Mouse (Mus musculus) MEL (cell line): Measurements from ENCODE around the gene Kcnk18. TPM values are rescaled to one million over a fixed set of nuclear protein-coding genes. Genes with fewer than 3 reads are reported as not detected.

Source experiments
- DNase-seq: peaks from one replicate; pipeline ENCODE4 v3.0.0; 2011; ENCODE audit warnings: low read depth, low spot score
- H3K27ac ChIP-seq: 2 replicates; pipeline ENCODE4 v1.5.1; 2012; ENCODE audit warnings: low read depth, mild to moderate bottlenecking, control low read depth, low read length, moderate library complexity; ENCODE audit not compliant: control insufficient read depth
- H3K27me3 ChIP-seq, 2 experiments: fragments of 150-350 bp in 1 of 2; sonication (generic) in 1 of 2; 2 replicates each; pipeline ENCODE4 v1.6.1; 2012; ENCODE audit warnings: low read length in 2 of 2, mild to moderate bottlenecking in 2 of 2, improper control_type of control experiment in 1 of 2, moderate library complexity in 1 of 2; ENCODE audit not compliant: insufficient read depth in 2 of 2, control insufficient read depth in 1 of 2
- H3K36me3 ChIP-seq, 2 experiments: 2 replicates each; pipeline ENCODE4 v1.6.1; 2012 to 2014; ENCODE audit warnings: low read length in 2 of 2, improper control_type of control experiment in 1 of 2, inconsistent platforms in 1 of 2, mild to moderate bottlenecking in 1 of 2; ENCODE audit not compliant: insufficient read depth in 2 of 2, control insufficient read depth in 1 of 2
- H3K4me1 ChIP-seq, 2 experiments: fragments of 150-350 bp in 1 of 2; sonication (generic) in 1 of 2; 2 replicates each; pipeline ENCODE4 v1.6.1; 2012; ENCODE audit warnings: low read length in 2 of 2, improper control_type of control experiment in 1 of 2, mild to moderate bottlenecking in 1 of 2; ENCODE audit not compliant: insufficient read depth in 2 of 2, control insufficient read depth in 1 of 2
- H3K4me3 ChIP-seq, 2 experiments: fragments of 150-350 bp in 1 of 2; sonication (generic) in 1 of 2; 2 replicates each; pipeline ENCODE4 v1.5.1; 2012; ENCODE audit warnings: low read depth in 2 of 2, low read length in 2 of 2, mild to moderate bottlenecking in 2 of 2, moderate library complexity in 2 of 2, control low read depth in 1 of 2, improper control_type of control experiment in 1 of 2; ENCODE audit not compliant: control insufficient read depth in 1 of 2, insufficient read depth in 1 of 2
- H3K79me2 ChIP-seq: 2 replicates; pipeline ENCODE4 v1.6.1; 2012; ENCODE audit warnings: mild to moderate bottlenecking, low read length, moderate library complexity; ENCODE audit not compliant: control insufficient read depth, poor library complexity, insufficient read depth
- H3K9ac ChIP-seq: 2 replicates; pipeline ENCODE4 v1.6.1; 2012; ENCODE audit warnings: low read depth, mild to moderate bottlenecking, control low read depth, low read length, moderate library complexity; ENCODE audit not compliant: control insufficient read depth, poor library complexity, severe bottlenecking
- H3K9me3 ChIP-seq: fragments of 150-350 bp; sonication (generic); replicated peaks from 2 replicates; pipeline ENCODE4 v1.6.1; 2012; ENCODE audit warnings: mild to moderate bottlenecking, low read length, improper control_type of control experiment, moderate library complexity; ENCODE audit not compliant: insufficient read depth
- CTCF ChIP-seq, 3 experiments: IDR thresholded peaks in 2 of 3; conservative IDR thresholded peaks in 1 of 3; 2 replicates each; pipeline ENCODE4 v1.5.1; 2011 to 2012; ENCODE audit warnings: low read length in 3 of 3, low read depth in 2 of 3, mild to moderate bottlenecking in 2 of 3, improper control_type of control experiment in 1 of 3, inconsistent platforms in 1 of 3, mixed read lengths in 1 of 3, moderate library complexity in 1 of 3; ENCODE audit not compliant: control insufficient read depth in 1 of 3, insufficient read depth in 1 of 3, poor library complexity in 1 of 3, severe bottlenecking in 1 of 3
- ETS1 ChIP-seq: IDR thresholded peaks from 2 replicates; pipeline ENCODE4 v1.6.1; 2012; ENCODE audit warnings: low read depth, mild to moderate bottlenecking, inconsistent platforms, low read length, improper control_type of control experiment, moderate library complexity
- GABPA ChIP-seq: IDR thresholded peaks from 2 replicates; pipeline ENCODE4 v1.6.1; 2012; ENCODE audit warnings: low read depth, mild to moderate bottlenecking, inconsistent platforms, low read length, improper control_type of control experiment, moderate library complexity
- KAT2A ChIP-seq: conservative IDR thresholded peaks from 2 replicates; pipeline ENCODE4 v1.6.1; 2012; ENCODE audit warnings: low read depth, low read length, improper control_type of control experiment, inconsistent platforms
- MAFK ChIP-seq: IDR thresholded peaks from 2 replicates; pipeline ENCODE4 v1.6.1; 2011; ENCODE audit warnings: low read depth, mild to moderate bottlenecking, low read length, improper control_type of control experiment, borderline replicate concordance
- MAZ ChIP-seq: IDR thresholded peaks from 2 replicates; pipeline ENCODE4 v1.6.1; 2012; ENCODE audit warnings: low read depth, mild to moderate bottlenecking, inconsistent platforms, low read length, improper control_type of control experiment
- MEF2A ChIP-seq: IDR thresholded peaks from 2 replicates; pipeline ENCODE4 v1.6.1; 2014; ENCODE audit warnings: low read depth, mild to moderate bottlenecking, inconsistent platforms, low read length, improper control_type of control experiment; ENCODE audit not compliant: poor library complexity, insufficient replicate concordance, severe bottlenecking; ENCODE audit errors: extremely low read depth
- NELFE ChIP-seq: IDR thresholded peaks from 2 replicates; pipeline ENCODE4 v1.6.1; 2011; ENCODE audit warnings: low read depth, low read length, improper control_type of control experiment
- POLR2A ChIP-seq, 2 experiments: IDR thresholded peaks; 2 replicates each; pipeline ENCODE4 v1.6.1; 2011 to 2012; ENCODE audit warnings: low read length in 2 of 2, mild to moderate bottlenecking in 2 of 2, control low read depth in 1 of 2, improper control_type of control experiment in 1 of 2, low read depth in 1 of 2, moderate library complexity in 1 of 2; ENCODE audit not compliant: control insufficient read depth in 1 of 2, insufficient read depth in 1 of 2, poor library complexity in 1 of 2
- POLR2AphosphoS2 ChIP-seq: IDR thresholded peaks from 2 replicates; pipeline ENCODE4 v1.6.1; 2011; ENCODE audit warnings: low read length, improper control_type of control experiment
- SIN3A ChIP-seq: IDR thresholded peaks from 2 replicates; pipeline ENCODE4 v1.6.1; 2012; ENCODE audit warnings: low read length, improper control_type of control experiment, inconsistent platforms
- SMC3 ChIP-seq: IDR thresholded peaks from 2 replicates; pipeline ENCODE4 v1.6.1; 2011; ENCODE audit warnings: low read depth, low read length, improper control_type of control experiment
- TAL1 ChIP-seq: IDR thresholded peaks from 2 replicates; pipeline ENCODE4 v1.6.1; 2012; ENCODE audit warnings: mild to moderate bottlenecking, inconsistent platforms, low read length, moderate library complexity, mixed read lengths
- TBP ChIP-seq: IDR thresholded peaks from 2 replicates; pipeline ENCODE4 v1.8.0; 2011; ENCODE audit warnings: low read depth, low read length, improper control_type of control experiment
- UBTF ChIP-seq: IDR thresholded peaks from 2 replicates; pipeline ENCODE4 v1.6.1; 2012; ENCODE audit warnings: low read depth, mild to moderate bottlenecking, inconsistent platforms, low read length, improper control_type of control experiment, moderate library complexity, borderline replicate concordance; ENCODE audit not compliant: insufficient read depth
- USF2 ChIP-seq, 2 experiments: IDR thresholded peaks; 2 replicates each; pipeline ENCODE4 v1.6.1; 2011 to 2012; ENCODE audit warnings: improper control_type of control experiment in 2 of 2, low read length in 2 of 2, borderline replicate concordance in 1 of 2, inconsistent platforms in 1 of 2, low read depth in 1 of 2, mild to moderate bottlenecking in 1 of 2; ENCODE audit not compliant: insufficient read depth in 1 of 2
- ZKSCAN1 ChIP-seq: IDR thresholded peaks from 2 replicates; pipeline ENCODE4 v1.6.1; 2012; ENCODE audit warnings: low read depth, mild to moderate bottlenecking, inconsistent platforms, low read length, improper control_type of control experiment, moderate library complexity
- polyA plus RNA-seq, 2 experiments: library from polyadenylated mRNA; stranded (reverse) in 1 of 2; unstranded in 1 of 2; fragments of >175 nt in 1 of 2; fragments of >200 nt in 1 of 2; gene quantifications; 2 replicates each; pipeline versions ENCODE4 v1.2.1 to v1.2.4; 2012; ENCODE audit warnings: low replicate concordance in 2 of 2, low read depth in 1 of 2; ENCODE audit not compliant: insufficient read length in 2 of 2, insufficient read depth in 1 of 2, missing spikeins in 1 of 2
- total RNA-seq: library from RNA; depleted of rRNA; stranded (reverse); fragments of 300-350 nt; gene quantifications from 2 replicates; pipeline ENCODE4 v1.2.3, GENCODE M21; 2012

Gene Kcnk18
- total and polyA plus RNA-seq, 3 experiments, result not detected

DNA sequence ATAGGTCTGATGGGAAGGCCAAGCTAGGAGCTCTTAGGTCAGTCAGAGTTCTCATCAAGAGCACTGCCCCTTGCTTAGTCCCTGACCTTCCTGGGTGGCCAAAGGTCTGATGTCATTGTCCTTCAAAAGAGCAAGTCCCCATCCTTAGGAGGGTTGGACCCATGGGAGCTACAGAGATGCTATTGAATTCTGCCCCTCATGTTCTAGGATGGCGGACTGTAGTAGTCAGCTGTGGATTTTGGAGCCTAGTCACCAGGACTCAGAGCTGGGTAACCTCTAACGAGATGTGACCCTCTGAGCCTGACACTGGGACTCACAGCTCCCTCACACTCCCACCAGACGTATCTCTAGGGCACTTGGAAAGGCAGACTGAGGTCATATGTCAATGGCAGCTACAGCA lies 9.4 kb downstream of the Kcnk18 start:
- TF ChIP-seq TAL1 (no peak), GABPA (no peak), MAZ (no peak), USF2 (IDR thresholded peaks at IDR 0.05; ENCODE audit: borderline replicate concordance in 1 of 2, insufficient read depth in 1 of 2, low read depth in 1 of 2, low read length in 2 of 2) (no peak), SIN3A (no peak)

DNA sequence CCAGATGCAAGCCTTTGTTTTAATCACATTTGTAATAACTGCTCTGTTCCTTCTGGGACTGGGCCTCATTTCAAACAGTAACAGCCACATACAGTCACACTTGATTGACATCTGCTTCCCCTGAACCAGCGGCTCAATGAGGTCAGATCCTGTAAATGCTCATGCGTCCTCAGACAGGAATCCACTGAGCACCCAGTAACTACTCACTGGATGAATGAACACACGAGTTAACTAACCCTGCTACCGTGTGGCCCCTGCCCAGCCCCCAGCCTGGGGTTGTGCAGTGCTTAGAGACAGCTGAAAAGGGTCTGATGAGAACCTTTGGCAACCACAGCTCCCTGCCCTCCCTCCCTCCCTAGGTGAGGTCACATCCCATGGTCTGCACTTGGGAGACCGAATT lies 13.8 kb downstream of the Kcnk18 start:
- Histone ChIP-seq H3K4me3 (no peak overlapping the region), H3K4me1 (no peaks in the 10 kb centered on the region), H3K36me3 (no peaks in the 10 kb centered on the region), H3K79me2 (no peaks in the 10 kb centered on the region), H3K9me3 (no peaks in the 10 kb centered on the region), H3K27me3 (no peaks in the 10 kb centered on the region; a peak in 1 of 4 replicates)
- DNase-seq, result no peak
- TF ChIP-seq NELFE (no peak), ETS1 (no peak), SMC3 (no peak), MAFK (no peak), KAT2A (no peak), SIN3A (no peak), ZKSCAN1 (no peak), TBP (no peak), CTCF (IDR thresholded peaks at IDR 0.05 in 2 of 3, conservative IDR thresholded peaks at IDR 0.05 in 1 of 3; ENCODE audit: control insufficient read depth in 1 of 3, insufficient read depth in 1 of 3, low read depth in 2 of 3, low read length in 3 of 3, poor library complexity in 1 of 3, severe bottlenecking in 1 of 3) (no peak), UBTF (no peak), POLR2A (IDR thresholded peaks at IDR 0.05; ENCODE audit: control insufficient read depth in 1 of 2, insufficient read depth in 1 of 2, low read depth in 1 of 2, low read length in 2 of 2, poor library complexity in 1 of 2) (no peak), POLR2AphosphoS2 (no peak), MEF2A (no peak)
- TF ChIP-seq, all 39 proteins: peak for 0
- no peak overlapping the region for H3K9ac ChIP-seq
- no peak overlapping the region for H3K27ac ChIP-seq

More for the DNA sequence above, 9.4 kb downstream of the Kcnk18 start:
- no peak overlapping the region for H3K27ac ChIP-seq
- H3K36me3 ChIP-seq, result no peaks in the 10 kb centered on the region
- H3K4me3 ChIP-seq, result no peak overlapping the region
- H3K4me1 ChIP-seq, result no peaks in the 10 kb centered on the region
- H3K9me3 ChIP-seq, result no peaks in the 10 kb centered on the region
- peaks cover 0 to 4% of the 10 kb centered on the region in 2 experiments; a peak in 1 of 4 replicates for H3K27me3 ChIP-seq
- H3K79me2 ChIP-seq, result no peaks in the 10 kb centered on the region
- H3K9ac ChIP-seq, result no peak overlapping the region
- no peak for DNase-seq
